Mouse (Mus musculus) embryonic facial prominence, embryonic 13.5 days (tissue): Measurements from ENCODE around the gene Hsf4. TPM values are rescaled to one million over a fixed set of nuclear protein-coding genes. Genes with fewer than 3 reads are reported as not detected.

Experiments used
- ATAC-seq: fragments of 200-750 bp; cut with Nextera tagmentation; 2 replicates; pipeline ENCODE4 v1.8.0; 2017; ENCODE audit warnings: low read depth; ENCODE audit not compliant: insufficient number of reproducible peaks, insufficient read depth, low FRiP score, low TSS enrichment
- H3K27ac ChIP-seq: fragments of 300-500 bp; sonication (generic); 2 replicates; pipeline ENCODE4 v1.5.1; 2015; ENCODE audit warnings: moderate library complexity, mild to moderate bottlenecking, inconsistent platforms
- H3K27me3 ChIP-seq: fragments of 300-500 bp; sonication (generic); 2 replicates; pipeline ENCODE4 v1.6.1; 2015; ENCODE audit warnings: mild to moderate bottlenecking, inconsistent platforms
- H3K36me3 ChIP-seq: fragments of 300-500 bp; sonication (generic); 2 replicates; pipeline ENCODE4 v1.6.1; 2015; ENCODE audit warnings: mild to moderate bottlenecking, inconsistent platforms
- H3K4me1 ChIP-seq: fragments of 300-500 bp; sonication (generic); 2 replicates; pipeline ENCODE4 v1.6.1; 2015; ENCODE audit warnings: inconsistent platforms
- H3K4me2 ChIP-seq: fragments of 300-500 bp; sonication (generic); 2 replicates; pipeline ENCODE4 v1.6.1; 2015; ENCODE audit warnings: moderate library complexity, mild to moderate bottlenecking, inconsistent platforms
- H3K4me3 ChIP-seq: fragments of 300-500 bp; sonication (generic); 2 replicates; pipeline ENCODE4 v1.5.1; 2015; ENCODE audit warnings: mild to moderate bottlenecking, inconsistent platforms
- H3K9ac ChIP-seq: fragments of 300-500 bp; sonication (generic); 2 replicates; pipeline ENCODE4 v1.6.1; 2015; ENCODE audit warnings: mild to moderate bottlenecking, inconsistent platforms
- H3K9me3 ChIP-seq: fragments of 300-500 bp; sonication (generic); 2 replicates; pipeline ENCODE4 v1.6.1; 2016; ENCODE audit warnings: inconsistent platforms
- WGBS: fragments of 180-500 bp; shearing (Covaris S2); methylation state at CpG from one replicate; pipeline ENCODE4 v1.1.7; 2015; ENCODE audit warnings: mixed read lengths; 5-methylcytosine and 5-hydroxymethylcytosine counted together
- polyA plus RNA-seq: library from polyadenylated mRNA; unstranded; fragments of >200 nt; fragmentation: Nextera tagmentation; extraction: Ambion mirVana; gene quantifications from 2 replicates; pipeline ENCODE4 v1.2.1, GENCODE M21; 2015

Hsf4 gene
- polyA plus RNA-seq, 1 experiment from 2014 or later, result 0.13 TPM

- H3K27ac ChIP-seq, result no peak overlapping the region
- no peak overlapping the region for H3K4me3 ChIP-seq
- no peaks in the 10 kb centered on the region for H3K27me3 ChIP-seq
- H3K4me1 ChIP-seq, result peaks cover 24% of the 10 kb centered on the region
- H3K9me3 ChIP-seq, result no peaks in the 10 kb centered on the region
- H3K36me3 ChIP-seq, result peaks cover 81% of the 10 kb centered on the region
- no peak overlapping the region for H3K4me2 ChIP-seq
- H3K9ac ChIP-seq, result no peak overlapping the region
- no peak for ATAC-seq
- 79% methylated on average over 15 of the region's 15 CpGs for WGBS
Measured at GRCm38 (mm10) chr8:105309142-105309847, 39.7 kb downstream of the Hsf4 start.

GRCm38 (mm10) chr8:105310118-105310517 is 40.5 kb downstream of the Hsf4 start:
- WGBS, result 87% methylated on average over 8 of the region's 8 CpGs
- Histone ChIP-seq H3K9me3 (no peaks in the 10 kb centered on the region), H3K27me3 (no peaks in the 10 kb centered on the region), H3K36me3 (peaks cover 83% of the 10 kb centered on the region), H3K4me1 (peaks cover 16% of the 10 kb centered on the region), H3K4me3 (no peak overlapping the region), H3K4me2 (no peak overlapping the region), H3K27ac (no peak overlapping the region), H3K9ac (no peak overlapping the region)
- no peak for ATAC-seq

- 93% methylated on average over 1 of the region's 1 CpGs for WGBS
- H3K27me3 ChIP-seq, result no peaks in the 10 kb centered on the region
- H3K4me3 ChIP-seq, result no peak overlapping the region
- H3K36me3 ChIP-seq, result peaks cover 94% of the 10 kb centered on the region
- H3K4me2 ChIP-seq, result no peak overlapping the region
- H3K9me3 ChIP-seq, result no peaks in the 10 kb centered on the region
- peaks cover 1% of the 10 kb centered on the region for H3K4me1 ChIP-seq
- H3K27ac ChIP-seq, result no peak overlapping the region
- ATAC-seq, result no peak
- no peak overlapping the region for H3K9ac ChIP-seq
Measured at GRCm38 (mm10) chr8:105311718-105312117, 42.1 kb downstream of the Hsf4 start.

- Histone ChIP-seq H3K27ac (no peak overlapping the region), H3K27me3 (no peaks in the 10 kb centered on the region), H3K36me3 (peaks cover 93% of the 10 kb centered on the region), H3K9me3 (no peaks in the 10 kb centered on the region), H3K9ac (no peak overlapping the region), H3K4me1 (no peaks in the 10 kb centered on the region), H3K4me3 (no peak overlapping the region), H3K4me2 (no peak overlapping the region)
- no peak for ATAC-seq
- WGBS, result 93% methylated on average over 8 of the region's 8 CpGs
Measured at GRCm38 (mm10) chr8:105312891-105313481, 43.4 kb downstream of the Hsf4 start.

GRCm38 (mm10) chr8:105313622-105314402 is 44.2 kb downstream of the Hsf4 start:
- no peak overlapping the region for H3K4me2 ChIP-seq
- no peak overlapping the region for H3K9ac ChIP-seq
- no peak overlapping the region for H3K4me3 ChIP-seq
- H3K27me3 ChIP-seq, result no peaks in the 10 kb centered on the region
- H3K27ac ChIP-seq, result no peak overlapping the region
- no peak for ATAC-seq
- peaks cover 93% of the 10 kb centered on the region for H3K36me3 ChIP-seq
- 83% methylated on average over 9 of the region's 9 CpGs for whole genome bisulfite sequencing
- no peaks in the 10 kb centered on the region for H3K4me1 ChIP-seq
- H3K9me3 ChIP-seq, result no peaks in the 10 kb centered on the region

- H3K4me1 ChIP-seq, result no peaks in the 10 kb centered on the region
- WGBS, result 86% methylated on average over 18 of the region's 18 CpGs
- H3K27me3 ChIP-seq, result no peaks in the 10 kb centered on the region
- ATAC-seq, result no peak
- H3K9me3 ChIP-seq, result no peaks in the 10 kb centered on the region
- no peak overlapping the region for H3K27ac ChIP-seq
- H3K4me3 ChIP-seq, result no peak overlapping the region
- peaks cover 93% of the 10 kb centered on the region for H3K36me3 ChIP-seq
- no peak overlapping the region; the same call in 1 of the 2 replicates for H3K9ac ChIP-seq
- no peak overlapping the region for H3K4me2 ChIP-seq
Measured at GRCm38 (mm10) chr8:105315073-105315769, 45.6 kb downstream of the Hsf4 start.

- H3K27me3 ChIP-seq, result no peaks in the 10 kb centered on the region
- no peak overlapping the region for H3K27ac ChIP-seq
- WGBS, result 86% methylated on average over 4 of the region's 4 CpGs
- no peak overlapping the region for H3K9ac ChIP-seq
- peaks cover 78% of the 10 kb centered on the region for H3K36me3 ChIP-seq
- no peak for ATAC-seq
- no peaks in the 10 kb centered on the region for H3K9me3 ChIP-seq
- H3K4me1 ChIP-seq, result no peaks in the 10 kb centered on the region
- no peak overlapping the region for H3K4me3 ChIP-seq
- no peak overlapping the region for H3K4me2 ChIP-seq
Measured at GRCm38 (mm10) chr8:105317941-105318340, 48.3 kb downstream of the Hsf4 start.

GRCm38 (mm10) chr8:105318662-105319190 is 49.1 kb downstream of the Hsf4 start:
- Histone ChIP-seq H3K9ac (no peak overlapping the region; the same call in 1 of the 2 replicates), H3K4me3 (no peak overlapping the region), H3K4me1 (no peaks in the 10 kb centered on the region), H3K27ac (no peak overlapping the region), H3K27me3 (no peaks in the 10 kb centered on the region), H3K4me2 (no peak overlapping the region), H3K36me3 (peaks cover 75% of the 10 kb centered on the region), H3K9me3 (no peaks in the 10 kb centered on the region)
- WGBS, result 84% methylated on average over 11 of the region's 11 CpGs
- no peak for ATAC-seq

GRCm38 (mm10) chr8:105323183-105323582 is 53.6 kb downstream of the Hsf4 start:
- Histone ChIP-seq H3K27ac (no peak overlapping the region), H3K4me2 (no peak overlapping the region), H3K9ac (no peak overlapping the region), H3K4me3 (no peak overlapping the region), H3K27me3 (no peaks in the 10 kb centered on the region), H3K9me3 (no peaks in the 10 kb centered on the region), H3K36me3 (peaks cover 42% of the 10 kb centered on the region), H3K4me1 (peaks cover 19% of the 10 kb centered on the region)
- WGBS, result 92% methylated on average over 4 of the region's 4 CpGs
- no peak for ATAC-seq
